Mouse (Mus musculus) cortical plate, adult 2 months (tissue): ENCODE measurements at regions not wholly inside any gene's neighbourhood (a gene's known extent, or its start where the extent isn't known, plus 50 kb on each side); places are given as distances from the start of the nearest gene placed in this dataset.
A peak's percentile ranks its signal among the peaks of the same experiment; 100 is the strongest.

Experiments
- H3K27ac ChIP-seq: fragments of 200-500 bp; 2 replicates; pipeline ENCODE4 v1.5.1; 2012; ENCODE audit warnings: low read length, control low read depth, inconsistent platforms; ENCODE audit not compliant: insufficient read depth
- H3K4me1 ChIP-seq: fragments of 200-500 bp; 2 replicates; pipeline ENCODE4 v1.6.1; 2011; ENCODE audit warnings: low read length; ENCODE audit not compliant: control insufficient read depth, insufficient read depth
- H3K4me3 ChIP-seq: fragments of 200-500 bp; 2 replicates; pipeline ENCODE4 v1.5.1; 2011; ENCODE audit warnings: mild to moderate bottlenecking, low read length, control low read depth; ENCODE audit not compliant: insufficient read depth
- CTCF ChIP-seq: fragments of 200-500 bp; IDR thresholded peaks from 2 replicates; pipeline ENCODE4 v1.5.1; 2011; ENCODE audit warnings: mild to moderate bottlenecking, control low read depth, low read length; ENCODE audit not compliant: insufficient read depth; ENCODE audit errors: extremely low read depth
- POLR2A ChIP-seq: fragments of 200-500 bp; IDR thresholded peaks from 2 replicates; pipeline ENCODE4 v1.6.1; 2011; ENCODE audit warnings: mild to moderate bottlenecking, low read length, control low read depth; ENCODE audit not compliant: insufficient read depth; ENCODE audit errors: extremely low read depth

GRCm38 (mm10) chr15:68739344-68739743 lies 2238.6 kb upstream of the Lrrc6 start:
- TF ChIP-seq CTCF (no peak), POLR2A (no peak)
- H3K27ac ChIP-seq, result no peak overlapping the region
- H3K4me1 ChIP-seq, result peaks cover 4% of the 10 kb centered on the region; the same call in 1 of the 2 replicates
- H3K4me3 ChIP-seq, result no peak overlapping the region

GRCm38 (mm10) chr15:68721250-68721649 lies 2220.5 kb upstream of the Lrrc6 start:
- no peaks in the 10 kb centered on the region for H3K4me1 ChIP-seq
- TF ChIP-seq CTCF, result no peak
- no peak for TF ChIP-seq POLR2A
- no peak overlapping the region for H3K4me3 ChIP-seq
- no peak overlapping the region for H3K27ac ChIP-seq

- Histone ChIP-seq H3K4me3 (no peak overlapping the region), H3K27ac (no peak overlapping the region), H3K4me1 (no peaks in the 10 kb centered on the region)
- no peak for TF ChIP-seq CTCF
- TF ChIP-seq POLR2A, result no peak
Observed at GRCm38 (mm10) chr15:68719486-68719885, 2218.8 kb upstream of the Lrrc6 start.

GRCm38 (mm10) chr15:68714337-68714736 lies 2213.6 kb upstream of the Lrrc6 start:
- Histone ChIP-seq H3K4me3 (no peak overlapping the region), H3K27ac (peak overlapping the region; percentile 92), H3K4me1 (no peaks in the 10 kb centered on the region; the same call in 1 of the 2 replicates)
- TF ChIP-seq POLR2A, result no peak
- TF ChIP-seq CTCF, result no peak

GRCm38 (mm10) chr15:68707306-68707705 lies 2206.6 kb upstream of the Lrrc6 start:
- no peak overlapping the region for H3K27ac ChIP-seq
- no peak for TF ChIP-seq POLR2A
- TF ChIP-seq CTCF, result no peak
- H3K4me3 ChIP-seq, result no peak overlapping the region

GRCm38 (mm10) chr15:68695041-68695650 lies 2194.4 kb upstream of the Lrrc6 start:
- Histone ChIP-seq H3K4me3 (no peak overlapping the region), H3K4me1 (peaks cover 3% of the 10 kb centered on the region; the same call in 1 of the 2 replicates), H3K27ac (no peak overlapping the region)
- TF ChIP-seq CTCF, result no peak
- TF ChIP-seq POLR2A, result no peak

More at GRCm38 (mm10) chr15:68707306-68707705, 2206.6 kb upstream of the Lrrc6 start:
- no peaks in the 10 kb centered on the region for H3K4me1 ChIP-seq

GRCm38 (mm10) chr15:68667462-68667861 lies 2166.8 kb upstream of the Lrrc6 start:
- Histone ChIP-seq H3K27ac (no peak overlapping the region), H3K4me1 (no peaks in the 10 kb centered on the region), H3K4me3 (no peak overlapping the region)
- TF ChIP-seq POLR2A, result no peak
- TF ChIP-seq CTCF, result no peak

GRCm38 (mm10) chr15:68665331-68665730 lies 2164.6 kb upstream of the Lrrc6 start:
- Histone ChIP-seq H3K4me3 (no peak overlapping the region), H3K4me1 (no peaks in the 10 kb centered on the region), H3K27ac (no peak overlapping the region)
- TF ChIP-seq CTCF (no peak), POLR2A (no peak)

GRCm38 (mm10) chr15:68656722-68657121 lies 2156.0 kb upstream of the Lrrc6 start:
- TF ChIP-seq POLR2A (no peak), CTCF (no peak)
- H3K4me3 ChIP-seq, result no peak overlapping the region
- H3K27ac ChIP-seq, result no peak overlapping the region
- H3K4me1 ChIP-seq, result no peaks in the 10 kb centered on the region; the same call in 1 of the 2 replicates

- no peak for TF ChIP-seq CTCF
- no peak for TF ChIP-seq POLR2A
- no peak overlapping the region for H3K4me3 ChIP-seq
- H3K27ac ChIP-seq, result no peak overlapping the region
- no peaks in the 10 kb centered on the region; the same call in 1 of the 2 replicates for H3K4me1 ChIP-seq
Observed at GRCm38 (mm10) chr15:68655046-68655445, 2154.3 kb upstream of the Lrrc6 start.
